Mouse (Mus musculus) induced T-regulatory cell, adult 2 months (primary cell): ENCODE results near the gene Sik3.

ENCODE experiments used
- DNase-seq: peaks from one replicate; pipeline ENCODE4 v3.0.0-alpha.2; 2012; ENCODE audit warnings: low read depth

Gene Sik3

GRCm38 (mm10) chr9:46272677-46273454, 260.2 kb downstream of the Sik3 start, which contains the start of gene Zpr1:
Gene Zpr1 (plus strand): TSS chr9:46273064.
- DNase-seq, result peak; percentile 96
